Mouse (Mus musculus) layer of hippocampus, adult 2 months (tissue): ENCODE measurements around the gene Sipa1l3. TPM values are rescaled to one million over a fixed set of nuclear protein-coding genes. Genes with fewer than 3 reads are reported as not detected.
A peak's percentile ranks its signal among the peaks of the same experiment; 100 is the strongest.

Experiments used
- DNase-seq, 2 experiments: peaks; one replicate each; pipeline ENCODE4 v3.0.0; 2022; ENCODE audit warnings: low spot score in 2 of 2
- H3K27ac ChIP-seq: fragments of 200-600 bp; 2 replicates; pipeline ENCODE4 v1.8.1; 2022
- H3K4me3 ChIP-seq: fragments of 200-600 bp; 2 replicates; pipeline ENCODE4 v1.8.1; 2022; ENCODE audit warnings: mild to moderate bottlenecking
- CTCF ChIP-seq: fragments of 200-600 bp; conservative IDR thresholded peaks from 2 replicates; pipeline ENCODE4 v1.8.1; 2022; ENCODE audit warnings: antibody characterized with exemption, mild to moderate bottlenecking, moderate library complexity
- total RNA-seq, 2 experiments: library from RNA; stranded (reverse); gene quantifications; 2 replicates each; pipeline ENCODE4 v1.2.3; 2021

The Sipa1l3 gene
- total RNA-seq, 2 experiments from 2014 or later: 240 to 260 TPM

GRCm38 (mm10) chr7:29444527-29444926, 73.9 kb downstream of the Sipa1l3 start:
- Histone ChIP-seq H3K4me3 (no peak overlapping the region), H3K27ac (peak overlapping the region; percentile 67)
- no peak for TF ChIP-seq CTCF
- DNase-seq: no peak

GRCm38 (mm10) chr7:29444070-29444469, 74.4 kb downstream of the Sipa1l3 start:
- Histone ChIP-seq H3K27ac (peak overlapping the region; percentile 67), H3K4me3 (no peak overlapping the region)
- DNase-seq: no peak
- no peak for TF ChIP-seq CTCF

- DNase-seq: no peak
- no peak for TF ChIP-seq CTCF
- H3K27ac ChIP-seq: peak overlapping the region; percentile 93
- no peak overlapping the region; the same call in 1 of the 2 replicates for H3K4me3 ChIP-seq
Observed at GRCm38 (mm10) chr7:29441793-29442192, 76.6 kb downstream of the Sipa1l3 start.

- no peak for DNase-seq
- Histone ChIP-seq H3K27ac (peak overlapping the region; percentile 93), H3K4me3 (no peak overlapping the region; the same call in 1 of the 2 replicates)
- TF ChIP-seq CTCF: peak; percentile 52
Observed at GRCm38 (mm10) chr7:29441151-29441550, 77.3 kb downstream of the Sipa1l3 start.

- peak; percentile 65 to 78 for DNase-seq
- Histone ChIP-seq H3K4me3 (peak overlapping the region; percentile 18; the same call in 1 of the 2 replicates), H3K27ac (peak overlapping the region; percentile 93)
- TF ChIP-seq CTCF: no peak
Observed at GRCm38 (mm10) chr7:29438655-29439282, 79.7 kb downstream of the Sipa1l3 start.

- H3K4me3 ChIP-seq: no peak overlapping the region
- no peak for DNase-seq
- no peak for TF ChIP-seq CTCF
- peak overlapping the region; percentile 93 for H3K27ac ChIP-seq
Observed at GRCm38 (mm10) chr7:29438204-29438603, 80.2 kb downstream of the Sipa1l3 start.

- Histone ChIP-seq H3K4me3 (no peak overlapping the region), H3K27ac (peak overlapping the region; percentile 93)
- no peak for TF ChIP-seq CTCF
- no peak for DNase-seq
Observed at GRCm38 (mm10) chr7:29437072-29437471, 81.4 kb downstream of the Sipa1l3 start.

GRCm38 (mm10) chr7:29434313-29435035, 84.0 kb downstream of the Sipa1l3 start:
- no peak for TF ChIP-seq CTCF
- Histone ChIP-seq H3K27ac (peak overlapping the region; percentile 81), H3K4me3 (no peak overlapping the region)
- peak; percentile 70 to 85 for DNase-seq

- no peak overlapping the region for H3K4me3 ChIP-seq
- DNase-seq: no peak
- TF ChIP-seq CTCF: no peak
- peak overlapping the region; percentile 81 for H3K27ac ChIP-seq
Observed at GRCm38 (mm10) chr7:29433725-29434124, 84.7 kb downstream of the Sipa1l3 start.

GRCm38 (mm10) chr7:29432947-29433553, 85.4 kb downstream of the Sipa1l3 start:
- no peak for DNase-seq
- H3K27ac ChIP-seq: peak overlapping the region; percentile 81
- no peak for TF ChIP-seq CTCF
- no peak overlapping the region for H3K4me3 ChIP-seq

- Histone ChIP-seq H3K27ac (peak overlapping the region; percentile 81), H3K4me3 (no peak overlapping the region)
- no peak for TF ChIP-seq CTCF
- no peak for DNase-seq
Observed at GRCm38 (mm10) chr7:29432180-29432946, 86.1 kb downstream of the Sipa1l3 start.

GRCm38 (mm10) chr7:29430739-29431211, 87.7 kb downstream of the Sipa1l3 start:
- no peak for TF ChIP-seq CTCF
- H3K27ac ChIP-seq: peak overlapping the region; percentile 81
- no peak overlapping the region for H3K4me3 ChIP-seq
- no peak for DNase-seq
